Mouse (Mus musculus): ENCODE data around the gene Trim59.
A peak's percentile ranks its signal among the peaks of the same experiment; 100 is the strongest.

The Trim59 gene

DNA sequence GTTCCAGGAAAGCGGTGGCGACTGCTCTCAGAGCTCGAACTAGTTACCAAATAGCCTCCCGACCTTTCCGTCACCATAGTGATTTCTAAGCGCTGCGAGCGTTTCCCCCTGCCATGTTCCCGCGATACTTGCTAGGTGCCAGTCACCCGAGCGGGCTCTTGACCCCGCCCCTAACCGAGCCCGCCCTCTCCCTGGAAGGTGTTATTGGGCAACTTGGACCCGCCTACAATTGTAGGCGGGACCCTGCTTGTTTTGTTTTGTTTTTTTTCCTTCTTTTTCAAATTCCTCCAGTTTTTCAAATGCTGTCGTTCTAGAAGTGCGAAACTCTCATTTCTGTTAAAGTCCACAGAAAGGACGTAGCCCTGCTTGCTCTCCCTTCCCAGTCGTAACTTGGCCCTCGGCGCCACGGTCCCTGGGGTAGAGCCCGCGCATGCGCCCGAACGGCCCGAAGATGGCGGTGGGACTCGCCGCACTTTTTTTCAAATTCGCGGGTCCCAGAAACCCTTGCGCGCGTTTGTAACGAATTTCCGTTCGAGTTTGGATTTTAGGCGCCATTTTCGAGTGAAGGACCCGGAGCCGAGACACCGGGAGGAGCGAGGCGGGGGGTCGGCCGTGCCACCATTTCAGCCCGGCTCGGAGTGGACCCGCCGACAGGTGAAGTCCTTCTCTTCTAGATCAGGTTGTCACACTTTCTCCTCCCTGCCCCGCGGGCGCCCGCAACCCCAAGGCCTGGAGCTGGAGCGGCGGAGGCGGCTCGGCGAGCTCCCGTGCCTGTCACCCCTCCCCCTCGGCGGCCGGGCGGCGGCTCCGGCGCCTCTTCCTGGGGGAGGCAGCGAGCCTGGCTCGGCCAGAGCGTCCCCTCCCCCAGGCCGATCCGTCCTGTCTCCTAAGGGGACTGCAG is 39.9 kb downstream of the Trim59 start, which contains the start of the genes Ift80 and Smc4:
TSS of gene Ift80 (minus strand) at position 134 of the 901 bp plus-strand sequence.
TSS of gene Smc4 (plus strand) at position 302 of the 901 bp plus-strand sequence.
- peak; percentile 91 to 94 for DNase-seq

DNA sequence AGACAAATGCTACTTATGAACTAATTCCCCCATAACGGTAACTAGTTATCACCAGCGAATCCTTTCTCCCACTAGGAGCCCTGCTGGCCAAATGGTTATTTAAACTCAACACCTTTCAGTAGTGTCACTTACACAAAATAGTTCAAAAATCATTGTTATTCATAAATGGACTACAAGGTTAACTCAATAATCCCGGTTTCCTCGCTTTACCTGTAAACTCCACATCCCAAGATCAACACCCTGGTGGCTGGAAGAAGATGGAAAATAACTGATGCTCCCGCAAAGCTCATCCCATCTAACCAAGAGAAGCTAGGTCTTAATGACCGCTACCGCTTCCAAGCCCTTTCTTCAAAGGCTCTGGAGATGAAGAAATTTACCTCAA is 40.5 kb downstream of the Trim59 start:
- DNase-seq = no peak

- no peak for DNase-seq
These were observed 41.8 kb downstream of the Trim59 start for GRCm38 (mm10) chr3:69002781-69003180.

DNA sequence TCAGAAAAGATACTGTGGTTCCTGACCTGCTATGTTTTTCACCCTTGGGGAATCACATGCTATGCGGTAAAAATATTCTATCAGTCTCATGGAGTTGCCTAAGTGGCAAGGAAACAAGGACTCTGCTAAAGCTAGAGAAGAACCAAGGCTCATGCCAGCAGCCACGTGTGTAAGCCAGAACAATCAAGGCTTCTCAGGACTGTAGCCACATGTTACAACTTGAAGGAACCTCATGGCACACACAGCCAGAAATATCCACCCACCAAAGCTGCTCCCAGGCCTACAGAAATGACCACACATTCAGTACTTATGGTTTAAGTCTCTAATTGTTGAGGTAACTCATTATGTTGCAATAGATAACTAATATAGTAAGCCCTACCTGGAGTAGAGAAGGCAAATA is 58.0 kb downstream of the Trim59 start:
- DNase-seq = no peak
